Mouse (Mus musculus) ES-CJ7 (cell line): ENCODE results near the gene Eci1.
"Not testable (repeated sequence)": the region's sequence is repeated elsewhere in the genome, so short reads cannot be mapped to it uniquely, and the experiment has no call there.

ENCODE experiments used
- DNase-seq: peaks from one replicate; pipeline ENCODE4 v3.0.0; 2011; ENCODE audit warnings: low read depth, low spot score

Gene Eci1

GRCm38 (mm10) chr17:24426471-24427169 lies at the start of gene Eci1:
TSS of gene Eci1 (plus strand) at chr17:24426641.
- DNase-seq: peak; percentile 88

DNA sequence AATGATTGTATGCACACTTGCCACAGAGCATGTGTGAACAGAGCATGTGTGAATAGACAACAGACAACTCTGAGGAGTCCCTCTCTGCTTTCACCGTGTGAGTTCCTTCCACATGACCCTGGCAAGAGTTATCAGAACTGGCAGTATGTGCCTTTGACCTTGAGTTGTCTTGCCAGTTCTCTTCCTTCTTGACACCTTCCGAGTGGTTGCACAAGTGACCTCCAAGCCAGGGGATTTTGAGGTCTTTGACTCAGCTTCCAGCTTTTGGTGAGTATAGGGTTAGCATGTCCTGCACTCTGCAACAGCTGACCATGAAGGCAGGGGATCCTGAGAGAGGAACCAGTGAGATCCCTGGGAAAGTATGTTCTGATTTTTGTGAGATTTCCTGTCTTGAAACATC lies 47.9 kb upstream of the Eci1 start:
- DNase-seq: no peak

- no peak for DNase-seq
Observed at GRCm38 (mm10) chr17:24383789-24384188, 42.7 kb upstream of the Eci1 start.

- no peak for DNase-seq
Observed at GRCm38 (mm10) chr17:24388711-24389110, 37.7 kb upstream of the Eci1 start.

- DNase-seq: peak; percentile 66
Observed at GRCm38 (mm10) chr17:24389865-24390264, 36.6 kb upstream of the Eci1 start.

GRCm38 (mm10) chr17:24391149-24391548 lies 35.3 kb upstream of the Eci1 start:
- DNase-seq: peak; percentile 43

GRCm38 (mm10) chr17:24393527-24393926 lies 32.9 kb upstream of the Eci1 start:
- DNase-seq: no peak

DNA sequence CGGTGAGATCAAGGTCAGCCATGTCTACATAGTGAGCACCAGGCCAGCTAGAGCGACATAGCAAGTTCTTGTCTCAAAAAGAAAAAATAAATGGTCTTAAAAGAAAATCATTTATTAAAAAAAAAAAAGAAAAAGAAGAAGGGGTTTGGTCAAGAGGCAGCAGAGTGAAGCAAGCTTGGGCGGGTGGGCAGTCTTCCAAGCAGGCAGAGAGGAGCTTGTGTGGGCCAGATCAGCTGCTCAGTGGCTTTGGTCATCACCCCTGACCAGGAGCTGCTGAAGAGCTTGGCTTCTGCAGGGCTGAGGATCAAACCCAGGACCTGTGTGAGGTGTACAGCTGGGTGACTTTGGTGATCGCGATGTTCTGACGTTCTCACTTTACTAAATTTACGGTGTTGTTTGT lies 32.0 kb upstream of the Eci1 start:
- DNase-seq: no peak

DNA sequence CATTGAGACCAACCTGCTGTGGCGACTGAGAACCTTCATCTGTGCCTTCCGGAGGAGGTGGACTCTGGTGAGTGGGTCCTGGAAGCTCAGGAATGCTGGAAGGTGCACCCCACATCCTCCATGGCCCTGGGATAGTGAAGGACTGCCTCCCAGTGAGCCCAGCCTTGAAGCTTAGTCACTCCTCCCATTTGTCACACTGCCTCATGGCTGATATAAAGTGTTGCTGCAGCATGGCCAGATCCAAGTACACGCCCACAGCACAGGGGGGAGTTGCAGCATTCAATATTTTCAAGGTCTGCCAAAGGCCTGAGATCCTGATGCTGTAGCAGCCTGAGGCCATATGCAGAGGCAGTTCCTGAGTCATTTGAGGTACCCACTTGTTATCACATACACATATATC lies 24.1 kb upstream of the Eci1 start:
- no peak for DNase-seq

- DNase-seq: no peak
Observed at GRCm38 (mm10) chr17:24407116-24407803, 19.2 kb upstream of the Eci1 start.

- peak; percentile 39 for DNase-seq
Observed at GRCm38 (mm10) chr17:24413557-24414211, 12.8 kb upstream of the Eci1 start.

GRCm38 (mm10) chr17:24414230-24414976 lies 12.0 kb upstream of the Eci1 start, which contains the start of gene Rnps1:
TSS of gene Rnps1 (plus strand) at chr17:24414565.
- peak; percentile 100 for DNase-seq

DNA sequence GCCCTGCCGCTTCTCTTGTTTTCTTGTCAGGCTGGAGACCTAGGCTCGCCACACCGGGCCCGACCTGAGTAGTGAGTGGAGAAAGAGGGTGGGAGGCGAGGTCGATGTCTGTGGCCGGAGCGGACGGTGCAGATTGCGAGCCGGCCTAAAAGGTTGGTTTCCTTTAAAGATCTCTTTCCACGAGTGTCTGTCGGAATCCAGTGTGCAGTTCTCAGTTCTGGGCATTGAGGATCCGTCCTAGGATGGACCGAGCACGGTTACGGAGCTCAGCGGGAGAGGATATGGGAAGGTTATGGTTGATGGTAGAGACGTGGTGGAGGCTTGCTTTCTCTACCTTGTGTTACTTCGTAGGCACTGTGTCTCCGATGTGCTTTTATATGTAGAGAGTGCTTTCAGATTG lies 11.4 kb upstream of the Eci1 start:
- no peak for DNase-seq

GRCm38 (mm10) chr17:24416051-24416652 lies 10.3 kb upstream of the Eci1 start:
- no peak for DNase-seq

- no peak for DNase-seq
Observed at GRCm38 (mm10) chr17:24423114-24423513, 3.3 kb upstream of the Eci1 start.

DNA sequence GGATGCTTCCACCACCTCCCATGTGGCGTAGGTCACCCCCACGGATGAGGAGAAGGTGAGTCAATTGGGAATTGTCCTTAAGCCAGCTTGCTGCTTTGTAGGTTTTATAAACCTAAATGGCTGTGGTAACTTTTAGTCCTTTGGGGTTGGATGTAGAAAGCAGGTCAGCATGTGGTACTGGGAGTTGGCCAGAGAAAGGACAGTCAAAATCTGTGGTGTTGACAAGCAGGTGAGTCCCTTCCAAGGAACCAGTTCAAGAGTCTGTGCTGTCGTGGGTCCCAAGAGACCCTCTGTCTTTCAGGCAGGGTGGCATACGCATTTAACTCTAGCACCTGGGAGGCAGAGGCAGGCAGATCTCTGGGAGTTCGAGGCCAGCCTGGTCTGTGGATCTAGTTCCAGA lies 2.0 kb upstream of the Eci1 start:
- DNase-seq: no peak

DNA sequence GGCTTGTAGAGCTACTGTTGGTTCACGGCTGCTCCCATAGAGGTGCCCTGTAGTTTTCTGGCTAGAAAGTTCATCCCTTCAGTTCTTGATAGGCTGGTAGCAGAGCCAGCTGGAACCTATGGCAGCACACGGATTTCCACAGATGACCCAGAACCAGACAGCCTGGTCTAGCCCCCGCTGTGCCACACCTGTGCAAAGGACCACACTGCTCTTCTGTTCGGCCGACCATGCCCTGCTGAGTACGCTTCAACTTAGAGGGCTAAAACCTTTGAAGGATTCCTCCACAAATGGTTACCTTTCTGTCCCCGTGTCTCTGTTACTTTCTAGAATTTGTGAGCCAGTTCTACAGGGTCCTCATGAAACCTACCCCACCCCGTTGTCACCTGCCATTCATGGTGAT lies 1.1 kb upstream of the Eci1 start:
- not testable (repeated sequence) for DNase-seq

- DNase-seq: no peak
Observed at GRCm38 (mm10) chr17:24425905-24426304, 536 bp upstream of the Eci1 start.

DNA sequence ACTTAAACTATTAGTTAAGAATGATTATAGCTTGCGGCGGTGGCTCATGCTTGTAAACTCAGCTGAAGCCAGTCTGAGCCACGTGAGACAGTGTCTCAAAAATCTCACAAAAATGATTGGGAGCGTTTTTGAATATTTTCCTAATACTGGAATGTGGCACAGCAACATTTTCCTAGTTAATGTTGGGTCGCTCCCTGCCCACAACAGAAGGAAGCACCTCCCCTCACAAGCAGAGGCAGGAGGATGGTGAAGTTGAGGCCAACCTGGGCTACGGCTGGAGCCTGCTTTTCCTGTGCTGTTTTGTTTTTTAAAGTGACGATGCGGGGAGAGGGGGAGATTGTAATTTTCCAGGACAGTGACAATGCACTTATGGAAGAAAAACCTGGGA lies 723 bp downstream of the Eci1 start:
- DNase-seq: peak; percentile 20

- no peak for DNase-seq
Observed at GRCm38 (mm10) chr17:24429201-24429983, 3.0 kb downstream of the Eci1 start.

- DNase-seq: peak; percentile 32
Observed at GRCm38 (mm10) chr17:24437016-24437415, 10.6 kb downstream of the Eci1 start.
